Mouse (Mus musculus) liver, embryonic 16.5 days (tissue): ENCODE measurements around the gene Gm9844. TPM values are rescaled to one million over a fixed set of nuclear protein-coding genes. Genes with fewer than 3 reads are reported as not detected.
"Not testable (repeated sequence)": the region's sequence is repeated elsewhere in the genome, so short reads cannot be mapped to it uniquely, and the experiment has no call there.

Experiments
- ATAC-seq: fragments of 200-750 bp; cut with Nextera tagmentation; 2 replicates; pipeline ENCODE4 v1.8.0; 2017; ENCODE audit warnings: low read depth, mild to moderate bottlenecking, moderate number of reproducible peaks, moderate library complexity
- H3K27ac ChIP-seq: fragments of 300-500 bp; sonication (generic); 2 replicates; pipeline ENCODE4 v1.5.1; 2014; ENCODE audit warnings: mild to moderate bottlenecking, low read length
- H3K27me3 ChIP-seq: fragments of 300-500 bp; sonication (generic); 2 replicates; pipeline ENCODE4 v1.6.1; 2014; ENCODE audit warnings: low read depth, low read length, mixed read lengths; ENCODE audit not compliant: control insufficient read depth, insufficient read depth
- H3K36me3 ChIP-seq: fragments of 300-500 bp; sonication (generic); 2 replicates; pipeline ENCODE4 v1.6.1; 2014; ENCODE audit warnings: mild to moderate bottlenecking; ENCODE audit not compliant: control insufficient read depth, insufficient read depth
- H3K4me1 ChIP-seq: fragments of 300-500 bp; sonication (generic); 2 replicates; pipeline ENCODE4 v1.6.1; 2014; ENCODE audit warnings: low read depth, low read length, mixed read lengths; ENCODE audit not compliant: control insufficient read depth
- H3K4me2 ChIP-seq: fragments of 300-500 bp; sonication (generic); 2 replicates; pipeline ENCODE4 v1.6.1; 2014; ENCODE audit warnings: low read depth, low read length, mixed read lengths
- H3K4me3 ChIP-seq: fragments of 300-500 bp; sonication (generic); 2 replicates; pipeline ENCODE4 v1.5.1; 2014; ENCODE audit warnings: low read depth, mild to moderate bottlenecking, low read length
- H3K9ac ChIP-seq: fragments of 300-500 bp; sonication (generic); 2 replicates; pipeline ENCODE4 v1.6.1; 2014; ENCODE audit warnings: low read depth, low read length
- H3K9me3 ChIP-seq: fragments of 300-500 bp; sonication (generic); replicated peaks from 2 replicates; pipeline ENCODE4 v1.6.1; 2016; ENCODE audit warnings: low read length; ENCODE audit not compliant: control insufficient read depth
- WGBS: fragments of 180-500 bp; shearing (Covaris S2); extraction: QIAGEN DNeasy Blood & Tissue Kit; methylation state at CpG from one replicate; pipeline ENCODE4 v1.1.7; 2014; ENCODE audit not compliant: insufficient replicate concordance; 5-methylcytosine and 5-hydroxymethylcytosine counted together
- polyA plus RNA-seq: library from polyadenylated mRNA; unstranded; fragments of >200 nt; fragmentation: Nextera tagmentation; extraction: Ambion mirVana; gene quantifications from 2 replicates; pipeline ENCODE4 v1.2.1, GENCODE M21; 2015

Gene Gm9844
- polyA plus RNA-seq, 1 experiment from 2014 or later: 1.2 TPM

GRCm38 (mm10) chr7:24890281-24891216, 28.5 kb downstream of the Gm9844 start:
- H3K4me3 ChIP-seq: no peak overlapping the region
- WGBS: 18% methylated on average over 10 of the region's 10 CpGs
- H3K36me3 ChIP-seq: peaks cover 42% of the 10 kb centered on the region
- no peaks in the 10 kb centered on the region for H3K9me3 ChIP-seq
- peaks cover 25% of the 10 kb centered on the region for H3K4me1 ChIP-seq
- no peaks in the 10 kb centered on the region for H3K27me3 ChIP-seq
- ATAC-seq: peak; percentile 48
- H3K27ac ChIP-seq: no peak overlapping the region
- H3K9ac ChIP-seq: no peak overlapping the region
- no peak overlapping the region for H3K4me2 ChIP-seq

DNA sequence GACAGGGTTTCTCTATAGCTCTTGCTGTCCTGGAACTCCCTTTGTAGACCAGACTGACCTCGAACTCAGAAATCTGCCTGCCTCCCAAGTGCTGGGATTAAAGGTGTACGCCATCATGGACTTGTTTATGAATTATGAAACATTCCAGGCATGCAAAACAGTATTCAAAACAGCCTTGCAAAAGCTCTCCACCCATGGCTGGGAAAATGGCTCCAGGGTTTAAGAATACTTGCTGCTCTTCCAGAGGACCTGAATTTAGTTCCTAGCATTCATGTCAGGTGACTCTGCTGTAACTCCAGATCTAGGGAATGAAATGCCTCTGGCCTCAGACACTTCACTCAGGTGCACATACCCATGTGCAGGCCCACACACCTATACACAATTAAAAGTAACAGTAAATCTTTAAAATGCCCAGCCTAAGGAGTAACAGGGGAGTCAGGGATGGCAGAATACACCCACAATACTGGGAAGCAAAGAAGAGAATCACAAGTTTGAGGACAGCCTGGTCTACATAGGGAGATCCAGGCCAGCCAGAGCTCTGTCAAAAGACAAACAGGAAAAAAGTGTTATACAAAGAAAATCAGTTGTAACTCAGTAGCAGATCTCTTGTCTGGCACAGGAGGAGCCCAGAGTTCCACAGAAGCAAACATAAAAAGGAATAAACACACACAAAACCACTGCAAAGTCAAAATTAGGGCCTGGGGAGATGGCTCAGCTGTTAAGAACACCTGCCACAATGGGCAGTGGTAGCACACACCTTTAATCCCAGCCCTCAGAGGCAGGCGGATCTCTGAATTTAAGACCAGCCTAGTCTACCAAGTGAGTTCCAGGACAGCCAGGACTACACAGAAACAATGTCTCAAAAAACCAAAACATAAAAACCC, 29.5 kb downstream of the Gm9844 start:
- Histone ChIP-seq H3K36me3 (peaks cover 37% of the 10 kb centered on the region), H3K9me3 (no peaks in the 10 kb centered on the region), H3K27me3 (no peaks in the 10 kb centered on the region), H3K4me1 (peaks cover 15% of the 10 kb centered on the region), H3K9ac (no peak overlapping the region), H3K4me2 (no peak overlapping the region), H3K4me3 (no peak overlapping the region), H3K27ac (no peak overlapping the region)
- ATAC-seq: no peak
- 56% methylated on average over 3 of the region's 3 CpGs for WGBS

GRCm38 (mm10) chr7:24892125-24892583, 30.1 kb downstream of the Gm9844 start:
- H3K27ac ChIP-seq: no peak overlapping the region

GRCm38 (mm10) chr7:24895749-24896148, 33.7 kb downstream of the Gm9844 start:
- ATAC-seq, H3K36me3 ChIP-seq, H3K27ac ChIP-seq, H3K9me3 ChIP-seq, H3K4me3 ChIP-seq, H3K27me3 ChIP-seq, H3K4me1 ChIP-seq, H3K9ac ChIP-seq, H3K4me2 ChIP-seq: not testable (repeated sequence)
- 69% methylated on average over 2 of the region's 2 CpGs for WGBS

More at GRCm38 (mm10) chr7:24892125-24892583, 30.1 kb downstream of the Gm9844 start:
- Histone ChIP-seq H3K4me2 (no peak overlapping the region), H3K9me3 (no peaks in the 10 kb centered on the region), H3K27me3 (no peaks in the 10 kb centered on the region), H3K36me3 (peaks cover 32% of the 10 kb centered on the region), H3K4me1 (peaks cover 9% of the 10 kb centered on the region), H3K4me3 (no peak overlapping the region), H3K9ac (no peak overlapping the region)
- no peak for ATAC-seq
- WGBS: 61% methylated on average over 2 of the region's 2 CpGs

GRCm38 (mm10) chr7:24896269-24896668, 34.3 kb downstream of the Gm9844 start:
- Histone ChIP-seq H3K9me3 (no peaks in the 10 kb centered on the region), H3K9ac (no peak overlapping the region), H3K4me2 (no peak overlapping the region), H3K27ac (no peak overlapping the region), H3K4me1 (no peaks in the 10 kb centered on the region; the same call in 1 of the 2 replicates), H3K4me3 (no peak overlapping the region), H3K27me3 (no peaks in the 10 kb centered on the region), H3K36me3 (no peaks in the 10 kb centered on the region)
- no peak for ATAC-seq
- WGBS: 79% methylated on average over 8 of the region's 8 CpGs

- H3K4me2 ChIP-seq: no peak within 1 kb of the TSS
- H3K9ac ChIP-seq: no peak within 1 kb of the TSS
- H3K9me3 ChIP-seq: no peaks in the 10 kb centered on the region
- peaks cover 6% of the 10 kb centered on the region for H3K4me1 ChIP-seq
- peak; percentile 38; the same call in 1 of the 2 replicates for ATAC-seq
- no peak within 1 kb of the TSS for H3K27ac ChIP-seq
- WGBS: 55% methylated on average over 12 of the region's 12 CpGs
- H3K27me3 ChIP-seq: no peaks in the 10 kb centered on the region
- no peak within 1 kb of the TSS for H3K4me3 ChIP-seq
- H3K36me3 ChIP-seq: no peaks in the 10 kb centered on the region
These were observed 35.2 kb downstream of the Gm9844 start, which contains the start of gene Cd79a for GRCm38 (mm10) chr7:24897224-24897623. Cd79a (plus strand) TSS chr7:24897381.

- H3K27me3 ChIP-seq: no peaks in the 10 kb centered on the region
- WGBS: 68% methylated on average over 5 of the region's 5 CpGs
- H3K9ac ChIP-seq: no peak overlapping the region
- no peak overlapping the region for H3K4me2 ChIP-seq
- H3K9me3 ChIP-seq: no peaks in the 10 kb centered on the region
- H3K4me3 ChIP-seq: no peak overlapping the region
- H3K4me1 ChIP-seq: peaks cover 13% of the 10 kb centered on the region
- ATAC-seq: no peak
- H3K36me3 ChIP-seq: no peaks in the 10 kb centered on the region
- no peak overlapping the region for H3K27ac ChIP-seq
These were observed 35.9 kb downstream of the Gm9844 start for GRCm38 (mm10) chr7:24897959-24898358.

GRCm38 (mm10) chr7:24901114-24901513, 39.1 kb downstream of the Gm9844 start:
- no peak overlapping the region for H3K9ac ChIP-seq
- H3K4me2 ChIP-seq: no peak overlapping the region
- no peaks in the 10 kb centered on the region for H3K9me3 ChIP-seq
- WGBS: 31% methylated on average over 6 of the region's 6 CpGs
- H3K4me3 ChIP-seq: no peak overlapping the region
- peaks cover 33% of the 10 kb centered on the region for H3K4me1 ChIP-seq
- no peaks in the 10 kb centered on the region for H3K27me3 ChIP-seq
- no peaks in the 10 kb centered on the region for H3K36me3 ChIP-seq
- H3K27ac ChIP-seq: 0 out of 2 replicates have a peak overlapping the region, but pooled peaks have one; percentile 2
- no peak for ATAC-seq
